In the genomic region with DNA sequence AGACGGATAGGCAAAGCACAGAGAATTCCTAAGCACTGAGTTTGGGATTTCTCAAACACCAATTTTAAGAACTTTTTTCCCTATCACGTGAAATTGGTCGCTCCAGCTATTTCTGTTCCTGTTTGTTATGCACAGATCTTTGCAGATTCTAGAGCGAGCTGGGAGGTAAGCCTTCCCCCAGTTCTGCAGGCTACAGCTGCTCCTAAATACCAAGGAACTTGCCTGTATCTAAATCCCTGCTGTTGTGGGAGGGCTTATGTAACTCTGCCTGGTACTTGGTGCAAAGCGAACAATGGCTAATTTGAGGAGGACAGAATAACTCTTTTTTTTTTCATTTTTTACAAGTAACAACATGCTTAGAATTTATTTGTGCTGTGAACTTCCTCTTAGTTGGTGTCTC, we compare ENCODE assay signal across 11 mouse cellular contexts.
DNase-seq lines count a peak whose midpoint lies in the region; ATAC-seq lines count a peak whose summit lies in the region.
"Had no signal": no experiment of that assay in that cellular context is flagged by ENCODE, and none has a peak within 500 bp of the region (broad histone marks: within the 10 kb centered on the region; RNA-seq: fewer than 3 reads in every experiment).

No protein-coding gene starts in this region.

- ATAC-seq in monocyte, adult 5-6 weeks (replicated peaks; ENCODE audit: insufficient number of reproducible peaks, low FRiP score, low TSS enrichment, poor library complexity, severe bottlenecking): no peak

- intact Hi-C loops in left cerebral cortex, postnatal 14 days (cut with DNase I): no loop called here
- intact Hi-C loops in heart, postnatal 14 days (cut with DNase I): no loop called here

- peak; percentile 83 for DNase-seq in right cerebral cortex, adult 18-20 months
- DNase-seq in right cerebral cortex, postnatal 4 days: no peak
- peak; percentile 67 to 81 for DNase-seq in layer of hippocampus, adult 18-20 months (ENCODE audit: low spot score in 2 of 2)
- peak; percentile 52 to 79 for DNase-seq in left cerebral cortex, postnatal 14 days (ENCODE audit: low spot score in 2 of 2)
- DNase-seq in urinary bladder, postnatal 10 days (ENCODE audit: low spot score): no peak
- no peak for DNase-seq in heart, postnatal 14 days
- DNase-seq in thymus, postnatal 0 days (ENCODE audit: low spot score): no peak
- DNase-seq: adrenal gland, adult 8-10 months; cerebellum, adult 9-10 months; lung, adult 2 months had no signal

Comparison
In these comparisons a context has a peak if more than half of its experiments do, and no peak if none do; other contexts are left out.
1. DNase-seq: peak in right cerebral cortex, adult 18-20 months (single experiment), layer of hippocampus, adult 18-20 months (2 of 2) and left cerebral cortex, postnatal 14 days (2 of 2); none in right cerebral cortex, postnatal 4 days (single experiment), urinary bladder, postnatal 10 days (single experiment), heart, postnatal 14 days (0 of 2) and thymus, postnatal 0 days (single experiment).